Mouse (Mus musculus) induced T-regulatory cell, adult 2 months (primary cell): ENCODE data around the gene Sult2b1.
A peak's percentile ranks its signal among the peaks of the same experiment; 100 is the strongest.

Experiments used
- DNase-seq: peaks from one replicate; pipeline ENCODE4 v3.0.0-alpha.2; 2012; ENCODE audit warnings: low read depth

Gene Sult2b1

DNA sequence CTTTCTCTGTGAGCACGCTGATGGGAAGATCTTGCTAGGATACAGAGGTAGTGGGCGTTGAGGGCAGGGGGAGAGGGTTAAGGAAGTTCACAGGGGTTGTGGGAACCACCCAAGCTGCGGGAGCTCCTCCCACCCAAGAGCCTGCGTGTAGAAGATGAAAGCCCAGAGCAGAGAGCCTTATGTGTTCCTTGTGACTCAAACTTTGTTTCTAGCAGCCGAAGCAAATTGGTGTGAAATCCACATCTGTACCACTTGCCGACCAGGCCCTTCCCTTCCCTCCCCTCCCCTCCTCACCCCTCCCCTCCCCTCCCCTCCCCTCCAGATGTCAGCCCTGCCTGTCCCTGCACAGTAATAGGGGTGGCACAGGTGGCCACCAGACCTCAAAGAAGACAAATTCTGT lies 89.4 kb downstream of the Sult2b1 start:
- DNase-seq: peak; percentile 21

DNA sequence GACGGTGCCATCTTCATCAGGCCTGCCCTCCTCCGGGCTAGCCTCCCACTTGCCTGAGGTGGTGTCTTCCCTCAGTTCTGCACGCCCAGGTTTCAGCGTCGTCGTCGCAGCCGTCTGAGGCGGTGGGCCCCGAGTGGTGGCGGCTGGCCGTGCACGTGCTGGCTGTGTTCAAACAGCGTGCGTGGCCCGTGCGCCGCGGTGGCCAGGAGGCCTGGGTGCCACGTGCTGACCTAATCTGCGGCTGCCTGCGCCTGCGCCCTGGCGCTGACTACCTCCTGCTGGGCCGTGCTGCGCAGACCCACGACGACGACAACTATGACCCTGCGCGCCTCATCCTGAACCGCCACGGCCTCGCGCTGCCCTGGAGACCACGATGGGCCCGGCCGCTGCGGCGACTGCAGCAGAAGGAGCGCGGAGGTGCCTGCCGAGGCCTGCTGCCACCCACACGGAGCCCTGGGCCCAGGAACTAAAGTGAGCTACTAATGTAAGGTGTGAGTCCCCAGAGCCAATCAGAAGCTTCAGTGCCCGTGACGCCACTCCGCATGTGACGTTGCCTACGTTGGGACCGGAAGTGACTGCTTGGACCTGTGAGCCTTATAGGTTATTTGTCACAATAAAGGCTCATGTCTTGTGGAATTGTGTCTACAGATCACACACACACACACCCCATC lies 90.4 kb downstream of the Sult2b1 start, which contains the start of gene Sec1:
TSS of gene Sec1 (minus strand) at position 482 of the 671 bp plus-strand sequence.
- no peak for DNase-seq

DNA sequence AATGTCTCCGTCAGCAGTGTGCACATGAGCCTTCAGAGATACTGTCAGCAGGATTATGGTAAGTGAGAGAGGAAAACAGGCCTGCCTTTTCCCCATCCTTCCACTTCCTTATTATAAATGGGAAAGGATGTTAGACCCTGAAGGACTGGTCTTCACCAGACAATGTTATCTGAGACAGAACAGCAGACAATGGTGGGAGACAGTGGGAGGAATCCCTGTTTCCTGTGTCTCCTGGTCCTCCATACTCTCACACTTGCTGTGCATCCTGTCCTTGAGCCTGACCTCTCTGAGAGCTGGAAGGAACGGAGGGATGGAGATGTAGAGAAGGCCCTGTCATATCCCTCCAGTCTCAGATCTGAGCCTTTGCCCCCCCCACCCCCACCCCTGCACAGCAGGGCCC lies 92.1 kb downstream of the Sult2b1 start:
- no peak for DNase-seq

DNA sequence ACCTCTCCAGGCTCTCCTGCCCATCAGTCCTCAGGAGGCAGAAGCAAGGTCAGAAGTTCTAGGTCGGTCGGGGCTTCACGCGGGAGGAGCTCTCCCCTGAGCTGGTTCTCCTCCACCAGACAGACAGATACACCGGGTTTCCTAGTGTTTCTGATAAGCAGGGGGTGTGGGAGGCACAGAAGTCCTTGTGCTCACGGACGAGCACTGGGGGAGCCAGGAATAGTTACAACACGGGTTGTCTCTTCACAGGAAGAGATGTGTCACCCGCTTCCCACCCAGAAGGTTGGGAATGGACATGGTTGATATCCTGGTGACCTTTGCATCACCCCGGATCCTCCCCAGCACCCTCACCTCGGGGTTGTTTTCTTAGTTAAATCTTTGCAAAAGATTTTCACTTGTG lies 94.7 kb downstream of the Sult2b1 start:
- no peak for DNase-seq

DNA sequence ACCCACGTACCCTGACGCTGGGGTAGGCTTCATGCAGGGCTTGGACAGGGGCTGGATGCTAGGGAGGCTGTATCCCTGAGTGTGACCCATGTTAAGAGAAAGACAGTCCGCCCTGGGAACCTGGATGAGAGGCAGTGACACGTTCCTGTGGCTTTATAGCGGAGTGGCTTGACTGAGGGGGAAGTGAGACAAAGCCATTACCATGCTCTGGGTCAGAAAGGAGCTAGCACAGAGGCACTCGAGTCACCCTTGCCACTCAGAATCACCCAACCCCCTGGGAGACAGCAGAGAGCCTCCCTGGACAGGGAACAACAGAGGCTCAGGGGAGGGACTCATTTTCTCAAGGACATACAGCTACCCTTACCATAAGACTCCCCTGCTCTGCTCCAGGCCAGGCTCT lies 95.4 kb downstream of the Sult2b1 start:
- DNase-seq: no peak

DNA sequence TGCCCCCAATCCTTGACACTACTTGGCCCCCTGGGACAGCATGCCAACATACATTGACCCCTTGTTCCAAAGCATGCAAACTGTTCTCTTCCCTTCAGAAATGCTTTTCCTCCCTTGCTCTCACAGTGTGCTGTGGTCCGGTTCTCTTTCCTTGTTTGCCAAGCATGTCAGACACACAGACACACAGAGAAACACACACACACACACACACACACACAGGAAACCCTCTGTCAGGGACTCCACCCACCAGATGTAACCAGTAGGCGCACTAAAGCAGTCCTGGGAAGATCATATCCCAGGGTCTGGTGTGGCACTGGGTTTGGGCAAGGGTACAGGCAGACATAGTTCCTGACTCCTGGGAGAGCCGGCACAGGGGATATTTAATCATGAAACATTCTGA lies 97.6 kb downstream of the Sult2b1 start:
- no peak for DNase-seq

DNA sequence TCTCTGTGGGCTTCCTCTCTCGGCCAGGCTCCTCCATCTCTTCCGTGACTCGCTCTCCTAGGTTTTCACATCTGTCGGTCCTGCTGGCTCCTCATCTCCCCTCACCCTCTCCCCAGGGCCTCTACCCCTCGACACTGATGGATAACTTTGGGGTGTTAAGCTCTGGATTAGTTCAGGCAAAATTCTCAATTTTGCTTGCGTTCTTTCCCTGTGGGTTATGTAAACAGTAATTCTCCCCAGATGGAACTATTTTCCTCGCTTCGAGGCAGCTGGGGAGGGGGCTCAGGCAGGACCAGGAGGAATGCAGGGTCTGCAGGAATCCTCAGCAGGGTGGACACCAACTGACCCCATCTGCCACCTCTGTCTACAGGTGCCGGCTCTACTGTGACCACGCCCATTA lies 98.7 kb downstream of the Sult2b1 start:
- DNase-seq: no peak

DNA sequence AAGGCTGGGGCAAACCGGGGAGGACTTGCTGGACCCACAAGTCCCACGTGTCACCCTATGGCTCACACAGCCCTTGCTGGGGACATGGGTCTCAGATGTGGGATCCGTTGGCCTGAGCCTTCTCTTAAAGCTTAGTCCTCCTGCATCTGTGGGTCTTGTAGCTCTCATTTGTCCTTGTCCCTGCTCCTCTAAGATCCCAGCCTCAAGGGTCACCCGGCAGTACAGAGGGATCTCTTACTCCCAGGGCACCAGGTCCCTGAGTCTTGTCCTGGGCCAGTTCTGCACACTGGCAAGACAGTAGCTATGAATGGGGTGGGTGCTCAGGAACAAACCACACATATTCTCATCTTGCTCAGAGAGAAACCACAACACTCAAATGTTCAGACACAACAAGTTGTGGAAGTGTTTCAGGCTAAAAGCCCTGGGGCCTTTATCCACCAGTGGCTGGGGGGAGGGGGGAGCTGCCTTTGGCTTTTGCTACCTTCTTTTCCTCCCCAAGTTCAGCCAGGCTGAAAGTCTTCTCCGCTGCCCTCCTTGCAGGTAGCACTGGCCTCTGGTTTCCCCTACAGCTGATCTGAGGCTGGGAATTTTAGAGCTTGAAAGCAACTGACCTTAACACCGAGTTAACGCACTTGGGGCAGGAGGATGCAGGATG lies 100.9 kb downstream of the Sult2b1 start, which contains the start of gene Ntn5:
TSS of gene Ntn5 (plus strand) at position 627 of the 655 bp plus-strand sequence.
- peak; percentile 32 for DNase-seq

DNA sequence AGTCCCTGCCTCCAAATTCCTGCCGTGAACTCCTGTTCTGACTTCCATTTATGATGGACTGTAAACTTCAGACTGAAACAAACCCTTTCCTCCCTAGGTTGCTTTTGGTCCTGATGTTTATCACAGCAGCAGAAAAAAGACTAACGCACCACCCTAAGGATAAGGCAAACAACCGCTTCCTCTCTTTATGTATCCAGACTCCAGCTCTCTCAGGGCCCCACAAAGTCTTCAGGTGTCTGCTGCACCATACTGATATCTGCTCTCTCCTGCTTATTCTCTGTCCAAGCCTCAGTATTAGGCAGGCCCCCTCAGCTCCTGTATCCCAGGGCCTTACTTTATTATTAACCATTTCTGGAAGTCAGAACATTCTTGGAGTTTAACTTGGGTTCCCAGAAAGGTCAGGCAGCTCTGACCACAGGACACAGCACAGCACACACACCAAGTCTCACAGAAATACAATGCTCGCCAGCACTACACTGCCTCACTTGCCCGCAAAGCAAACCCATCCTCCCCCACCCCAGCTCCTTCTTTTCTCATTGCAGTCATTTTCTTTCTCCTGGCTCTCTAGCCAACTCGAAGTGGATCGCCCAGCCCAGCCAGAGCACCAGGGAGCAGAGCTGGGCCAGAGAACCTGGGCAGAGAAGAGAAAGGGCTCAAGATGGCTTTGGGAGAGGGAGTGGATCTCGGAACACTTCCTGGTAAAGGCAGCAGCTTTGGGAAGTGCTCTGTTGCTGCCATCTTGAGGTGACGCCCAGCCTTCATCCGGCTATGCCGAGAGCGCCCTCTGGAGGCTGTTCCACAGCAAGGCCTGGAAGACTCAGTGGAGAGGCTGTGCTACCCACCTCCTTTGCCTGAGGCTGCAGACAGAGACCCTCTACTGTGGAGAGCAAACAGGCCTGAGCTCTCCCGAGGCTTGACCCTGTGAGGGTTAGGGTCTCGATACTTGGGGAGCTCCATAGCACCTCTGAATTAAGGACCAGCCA lies 102.0 kb downstream of the Sult2b1 start:
- peak; percentile 92 for DNase-seq

DNA sequence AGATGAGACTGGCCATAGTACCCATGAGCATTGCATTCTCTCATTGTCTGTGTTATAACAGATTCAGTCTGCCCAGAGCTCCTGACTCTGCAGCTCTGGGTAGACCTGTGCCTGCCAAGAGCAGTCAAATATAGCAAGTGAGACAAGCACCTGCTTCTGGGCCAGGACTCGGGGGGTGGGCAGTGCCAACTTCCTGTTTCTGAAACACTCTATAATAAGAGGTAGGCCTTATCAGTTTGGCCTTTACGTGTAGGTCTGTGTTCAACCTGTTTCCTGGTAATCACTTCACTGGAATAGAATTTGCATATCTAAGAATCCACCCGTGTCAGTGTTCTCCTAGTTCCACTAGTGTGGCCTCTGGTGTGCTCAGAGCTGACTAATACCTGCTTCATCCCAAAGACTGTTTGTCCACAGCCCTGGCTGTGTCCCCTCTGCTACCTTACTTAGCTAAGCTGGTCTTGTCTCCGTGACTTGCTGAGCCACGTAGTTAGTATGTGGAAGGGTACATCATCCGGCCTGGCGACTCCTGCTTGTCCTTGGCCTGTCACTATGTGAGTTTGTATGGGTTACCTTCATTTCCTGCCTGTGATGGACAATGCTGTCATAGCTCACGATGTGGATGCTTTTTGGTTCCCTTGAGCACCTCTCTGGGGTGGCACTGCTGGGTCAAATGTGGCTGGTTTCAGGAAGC lies 103.3 kb downstream of the Sult2b1 start:
- peak; percentile 52 for DNase-seq
